Mouse (Mus musculus) kidney, embryonic 15.5 days (tissue): ENCODE measurements around the gene Neurod2. TPM values are rescaled to one million over a fixed set of nuclear protein-coding genes. Genes with fewer than 3 reads are reported as not detected.

ENCODE experiments used
- ATAC-seq: fragments of 200-750 bp; cut with Nextera tagmentation; replicated peaks from 2 replicates; pipeline ENCODE4 v1.8.0; 2017; ENCODE audit warnings: moderate TSS enrichment; ENCODE audit not compliant: low FRiP score
- H3K27ac ChIP-seq: fragments of 300-500 bp; sonication (generic); 2 replicates; pipeline ENCODE4 v1.5.1; 2015; ENCODE audit warnings: mild to moderate bottlenecking, inconsistent platforms
- H3K27me3 ChIP-seq: fragments of 300-500 bp; sonication (generic); 2 replicates; pipeline ENCODE4 v1.6.1; 2015; ENCODE audit warnings: inconsistent platforms
- H3K36me3 ChIP-seq: fragments of 300-500 bp; sonication (generic); 2 replicates; pipeline ENCODE4 v1.6.1; 2015; ENCODE audit warnings: inconsistent platforms
- H3K4me1 ChIP-seq: fragments of 300-500 bp; sonication (generic); 2 replicates; pipeline ENCODE4 v1.6.1; 2015; ENCODE audit warnings: inconsistent platforms
- H3K4me2 ChIP-seq: fragments of 300-500 bp; sonication (generic); 2 replicates; pipeline ENCODE4 v1.6.1; 2015; ENCODE audit warnings: moderate library complexity, mild to moderate bottlenecking, inconsistent platforms
- H3K4me3 ChIP-seq: fragments of 300-500 bp; sonication (generic); replicated peaks from 2 replicates; pipeline ENCODE4 v1.5.1; 2015; ENCODE audit warnings: mild to moderate bottlenecking, inconsistent platforms
- H3K9ac ChIP-seq: fragments of 300-500 bp; sonication (generic); 2 replicates; pipeline ENCODE4 v1.6.1; 2015; ENCODE audit warnings: mild to moderate bottlenecking, inconsistent platforms
- H3K9me3 ChIP-seq: fragments of 300-500 bp; sonication (generic); replicated peaks from 2 replicates; pipeline ENCODE4 v1.6.1; 2016; ENCODE audit warnings: inconsistent platforms
- WGBS: fragments of 180-500 bp; shearing (Covaris S2); methylation state at CpG from one replicate; pipeline ENCODE4 v1.1.7; 2015; ENCODE audit warnings: mixed read lengths; 5-methylcytosine and 5-hydroxymethylcytosine counted together
- polyA plus RNA-seq: library from polyadenylated mRNA; unstranded; fragments of >200 nt; fragmentation: Nextera tagmentation; extraction: Ambion mirVana; gene quantifications from 2 replicates; pipeline ENCODE4 v1.2.1, GENCODE M21; 2015

Gene Neurod2
- polyA plus RNA-seq, 1 experiment from 2014 or later: not detected

DNA sequence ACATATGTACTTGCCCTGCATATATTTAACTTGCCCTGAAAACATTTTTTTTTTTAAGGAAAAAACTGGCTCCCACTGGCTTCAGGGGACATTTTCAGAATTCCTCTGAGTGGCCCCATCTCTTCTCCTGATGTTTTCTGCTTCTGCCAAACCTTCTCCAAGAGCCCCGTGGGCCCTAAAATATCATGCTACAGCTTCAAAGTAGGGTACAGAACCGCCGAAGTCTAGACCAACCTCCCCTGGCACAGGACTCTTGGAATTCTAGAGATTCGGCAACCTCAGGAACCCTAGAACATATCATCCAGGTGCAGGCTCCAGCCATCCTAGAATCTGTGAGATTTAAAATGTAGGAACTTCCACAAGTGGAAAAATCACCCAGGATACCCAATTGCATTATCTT, 9.9 kb downstream of the Neurod2 start:
- Histone ChIP-seq H3K4me2 (no peak overlapping the region), H3K4me3 (no peak overlapping the region), H3K4me1 (no peaks in the 10 kb centered on the region), H3K27me3 (peaks cover 100% of the 10 kb centered on the region), H3K27ac (no peak overlapping the region), H3K9me3 (no peaks in the 10 kb centered on the region), H3K36me3 (no peaks in the 10 kb centered on the region), H3K9ac (no peak overlapping the region)
- 7% methylated on average over 4 of the region's 4 CpGs for WGBS
- ATAC-seq: no peak

DNA sequence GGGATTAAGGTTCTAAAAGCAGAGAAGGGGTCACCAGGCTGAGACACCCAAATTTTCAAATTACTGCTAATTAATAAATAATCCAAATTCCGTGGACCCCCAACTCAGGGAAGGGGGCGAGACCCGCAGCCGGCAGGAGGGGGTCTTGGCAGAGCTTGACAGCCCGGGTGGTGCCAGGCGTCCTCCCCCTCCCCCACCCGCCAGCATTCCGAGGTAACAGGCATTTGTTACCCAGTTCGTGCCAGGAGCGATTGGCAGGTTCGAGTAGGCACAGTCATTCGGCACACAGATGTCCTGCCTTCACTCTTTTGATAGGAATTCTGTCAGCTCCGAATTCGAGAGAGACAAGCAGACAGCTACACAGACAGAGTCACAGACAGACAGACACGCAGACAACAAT, 10.3 kb downstream of the Neurod2 start:
- 2% methylated on average over 15 of the region's 15 CpGs for WGBS
- H3K27ac ChIP-seq: no peak overlapping the region
- no peak overlapping the region for H3K9ac ChIP-seq
- H3K27me3 ChIP-seq: peaks cover 100% of the 10 kb centered on the region
- H3K4me2 ChIP-seq: no peak overlapping the region
- no peak overlapping the region for H3K4me3 ChIP-seq
- no peaks in the 10 kb centered on the region for H3K36me3 ChIP-seq
- no peaks in the 10 kb centered on the region for H3K9me3 ChIP-seq
- no peak for ATAC-seq
- H3K4me1 ChIP-seq: no peaks in the 10 kb centered on the region

DNA sequence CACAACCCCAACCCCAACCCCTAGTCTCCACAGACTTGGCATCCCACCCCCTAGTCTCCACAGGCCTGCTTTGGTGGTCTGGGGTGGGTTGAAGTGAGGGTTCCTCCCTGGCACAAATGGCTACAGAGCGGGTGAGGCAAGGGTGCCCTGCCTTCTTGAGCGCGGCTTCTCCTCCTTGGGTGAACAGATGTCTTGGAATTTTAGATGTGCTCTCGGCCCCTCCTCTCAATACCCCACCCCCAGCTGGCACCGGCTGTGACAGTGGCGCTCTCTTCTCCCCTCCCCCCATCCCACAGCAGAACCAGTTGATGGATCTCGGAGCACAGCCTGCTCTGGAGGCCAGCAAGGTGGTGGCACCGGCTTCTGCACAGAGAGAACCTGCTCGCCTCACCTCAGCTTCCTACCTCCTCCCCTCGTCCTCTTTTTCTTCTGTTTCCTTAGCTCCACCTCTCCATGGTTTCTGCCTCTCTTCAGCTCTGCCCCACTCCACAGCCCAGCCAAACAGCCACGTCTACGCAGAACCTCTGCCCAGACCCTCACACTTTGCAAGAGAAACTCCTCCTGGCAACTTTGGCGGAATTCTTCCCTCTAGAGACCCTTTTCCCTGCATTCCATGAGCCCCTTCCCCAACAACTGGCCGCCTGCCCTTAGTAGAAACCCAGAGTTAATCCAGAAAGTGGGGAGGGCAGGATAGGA, 10.9 kb downstream of the Neurod2 start:
- no peak overlapping the region for H3K4me3 ChIP-seq
- under 1% methylated on average over 14 of the region's 14 CpGs for WGBS
- H3K4me2 ChIP-seq: no peak overlapping the region
- no peaks in the 10 kb centered on the region for H3K36me3 ChIP-seq
- H3K9ac ChIP-seq: no peak overlapping the region
- H3K27me3 ChIP-seq: peaks cover 99% of the 10 kb centered on the region
- H3K4me1 ChIP-seq: 0 out of 2 replicates have a peak, but pooled peaks cover 4% of the 10 kb centered on the region
- H3K27ac ChIP-seq: no peak overlapping the region
- H3K9me3 ChIP-seq: no peaks in the 10 kb centered on the region
- ATAC-seq: no peak

DNA sequence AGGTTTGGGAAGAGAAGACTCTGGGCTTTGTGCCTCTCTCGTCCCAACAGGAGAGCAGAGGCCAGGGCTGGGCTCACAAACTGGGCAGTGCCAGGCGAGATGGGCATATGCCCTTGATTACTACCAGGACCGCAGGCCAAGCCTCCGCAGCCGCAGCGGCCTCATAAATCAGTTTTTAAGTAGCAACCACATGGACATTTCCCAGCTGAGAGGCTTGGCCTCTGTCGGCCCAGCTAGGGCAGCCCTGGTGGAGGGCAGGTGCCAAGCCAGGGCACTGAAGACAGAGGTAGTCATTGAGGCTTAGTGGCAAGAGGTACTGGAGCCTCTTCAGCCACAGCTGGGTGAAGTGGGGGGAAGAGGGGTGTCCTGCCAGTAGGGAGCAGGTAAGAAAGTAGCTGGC, 12.0 kb downstream of the Neurod2 start:
- Histone ChIP-seq H3K4me2 (no peak overlapping the region), H3K9ac (no peak overlapping the region), H3K36me3 (no peaks in the 10 kb centered on the region), H3K4me1 (0 out of 2 replicates have a peak, but pooled peaks cover 4% of the 10 kb centered on the region), H3K27ac (no peak overlapping the region), H3K9me3 (no peaks in the 10 kb centered on the region), H3K4me3 (no peak overlapping the region), H3K27me3 (peaks cover 97% of the 10 kb centered on the region)
- no peak for ATAC-seq
- WGBS: 7% methylated on average over 7 of the region's 7 CpGs

DNA sequence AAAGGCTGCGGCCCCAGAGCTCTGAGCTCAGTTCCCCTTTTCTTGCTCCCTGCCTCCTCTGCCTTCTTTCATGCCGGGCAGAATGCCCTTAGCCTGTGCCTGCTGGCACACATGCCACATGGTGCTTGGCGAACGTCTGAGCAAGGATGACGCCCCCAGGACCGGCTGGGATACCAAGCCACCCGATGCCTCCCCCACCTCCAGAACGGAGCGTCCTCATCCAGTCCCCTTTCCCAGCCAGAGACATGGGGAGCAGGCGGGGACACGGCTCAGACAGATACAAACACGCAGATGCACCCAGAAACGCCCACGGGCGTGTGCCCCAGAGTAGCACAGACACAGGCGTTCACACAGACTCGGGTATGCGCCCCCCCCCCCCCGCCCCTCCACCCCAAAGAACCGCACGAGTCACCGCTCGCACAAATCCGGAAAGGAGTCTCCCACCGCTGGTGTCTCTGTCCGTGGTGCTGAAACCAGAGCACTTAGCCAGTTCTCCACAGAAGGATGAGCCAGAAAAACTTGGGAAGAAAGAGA, 15.6 kb downstream of the Neurod2 start:
- Histone ChIP-seq H3K36me3 (no peaks in the 10 kb centered on the region), H3K27ac (no peak overlapping the region), H3K9me3 (no peaks in the 10 kb centered on the region), H3K9ac (no peak overlapping the region), H3K27me3 (peaks cover 95% of the 10 kb centered on the region), H3K4me3 (no peak overlapping the region), H3K4me2 (0 out of 2 replicates have a peak overlapping the region, but pooled peaks have one; percentile 28), H3K4me1 (0 out of 2 replicates have a peak, but pooled peaks cover 4% of the 10 kb centered on the region)
- no peak for ATAC-seq
- WGBS: 1% methylated on average over 26 of the region's 26 CpGs

DNA sequence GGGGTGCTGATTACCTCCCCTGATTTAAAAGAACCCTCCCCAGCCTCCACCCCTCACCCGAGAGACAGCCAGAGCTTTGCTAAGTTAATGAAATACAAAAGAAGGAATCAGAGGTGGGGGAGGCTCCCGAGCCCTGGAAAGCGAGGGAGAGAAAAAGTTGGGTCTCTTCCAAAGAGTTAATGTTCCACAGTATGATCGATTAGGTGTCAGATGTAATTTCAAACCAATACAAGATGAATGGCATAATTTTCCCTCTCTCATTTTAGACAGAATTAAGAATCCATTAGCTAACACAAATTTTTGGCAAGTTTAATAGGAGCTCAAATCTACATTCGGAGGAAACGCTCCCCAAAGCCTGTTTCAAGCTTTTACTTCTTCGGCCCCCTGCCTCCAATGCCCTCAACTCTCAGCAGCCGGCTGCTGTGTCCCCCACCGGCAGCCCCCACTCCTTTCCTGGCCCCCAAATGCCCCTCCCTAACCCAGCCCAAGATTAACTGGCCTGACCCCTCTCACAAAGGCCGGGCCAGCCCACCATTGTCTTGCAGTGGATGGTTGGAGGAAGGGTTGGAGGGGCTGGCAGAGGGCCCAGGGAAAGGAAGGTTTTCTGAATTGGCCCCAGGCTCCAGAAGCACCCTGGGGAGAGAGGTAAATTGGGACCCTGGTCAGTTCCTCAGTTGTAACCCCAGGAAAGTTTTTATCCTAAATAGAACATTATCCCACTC, 30.8 kb downstream of the Neurod2 start:
- ATAC-seq: no peak
- Histone ChIP-seq H3K27me3 (peaks cover 40% of the 10 kb centered on the region), H3K9me3 (no peaks in the 10 kb centered on the region), H3K9ac (no peak overlapping the region), H3K36me3 (no peaks in the 10 kb centered on the region), H3K4me1 (peaks cover 49% of the 10 kb centered on the region), H3K4me3 (no peak overlapping the region), H3K4me2 (0 out of 2 replicates have a peak overlapping the region, but pooled peaks have one; percentile 7), H3K27ac (no peak overlapping the region)
- WGBS: 5% methylated on average over 10 of the region's 10 CpGs

DNA sequence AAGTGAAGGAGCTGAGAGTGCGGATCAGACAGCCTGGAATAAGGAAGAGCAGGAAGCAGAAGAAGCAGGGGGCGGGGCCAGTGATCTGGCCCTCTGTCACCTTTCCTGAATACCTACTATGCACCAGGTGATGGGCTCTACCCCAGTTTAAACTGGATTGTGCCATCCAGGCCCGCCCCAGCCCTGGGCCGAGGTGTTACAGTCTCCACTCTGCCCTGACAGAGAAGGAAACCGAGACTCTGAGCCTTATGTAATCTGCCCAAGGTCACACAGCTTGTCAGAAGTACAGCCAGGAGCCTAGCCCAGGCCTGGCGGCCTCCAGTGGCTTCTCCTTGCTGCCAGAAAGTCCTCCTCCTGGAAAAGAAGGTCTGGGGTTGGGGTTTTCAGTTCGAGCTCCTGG, 31.7 kb downstream of the Neurod2 start:
- H3K36me3 ChIP-seq: no peaks in the 10 kb centered on the region
- H3K4me3 ChIP-seq: no peak overlapping the region
- H3K9ac ChIP-seq: no peak overlapping the region
- no peak overlapping the region for H3K4me2 ChIP-seq
- ATAC-seq: no peak
- WGBS: 16% methylated on average over 7 of the region's 7 CpGs
- no peaks in the 10 kb centered on the region for H3K9me3 ChIP-seq
- H3K27me3 ChIP-seq: peaks cover 40% of the 10 kb centered on the region
- no peak overlapping the region for H3K27ac ChIP-seq
- H3K4me1 ChIP-seq: peaks cover 51% of the 10 kb centered on the region

DNA sequence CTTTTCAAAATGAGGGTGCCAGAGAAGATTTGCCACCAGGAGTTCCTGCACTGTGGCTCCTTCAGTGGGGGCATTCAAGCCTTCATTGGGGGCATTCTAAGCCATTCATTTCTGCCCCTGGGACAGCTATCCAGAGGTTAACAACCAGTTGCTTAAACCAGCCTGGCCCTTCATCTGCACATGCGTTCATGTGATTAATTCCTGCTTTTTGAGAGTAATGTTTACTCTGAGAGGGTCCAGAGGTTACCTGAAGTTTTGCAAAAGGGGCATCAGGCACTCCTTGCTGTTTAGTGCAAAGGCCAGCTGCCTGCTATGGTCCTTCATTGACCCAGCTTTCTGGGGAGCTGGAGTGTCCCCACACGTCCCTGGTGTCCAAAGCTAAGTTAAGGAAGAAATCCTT, 32.5 kb downstream of the Neurod2 start:
- H3K9ac ChIP-seq: no peak overlapping the region
- H3K4me1 ChIP-seq: peaks cover 51% of the 10 kb centered on the region
- no peaks in the 10 kb centered on the region for H3K9me3 ChIP-seq
- 54% methylated on average over 2 of the region's 2 CpGs for WGBS
- peaks cover 40% of the 10 kb centered on the region for H3K27me3 ChIP-seq
- no peak overlapping the region for H3K4me3 ChIP-seq
- H3K27ac ChIP-seq: no peak overlapping the region
- no peaks in the 10 kb centered on the region for H3K36me3 ChIP-seq
- no peak for ATAC-seq
- H3K4me2 ChIP-seq: no peak overlapping the region

DNA sequence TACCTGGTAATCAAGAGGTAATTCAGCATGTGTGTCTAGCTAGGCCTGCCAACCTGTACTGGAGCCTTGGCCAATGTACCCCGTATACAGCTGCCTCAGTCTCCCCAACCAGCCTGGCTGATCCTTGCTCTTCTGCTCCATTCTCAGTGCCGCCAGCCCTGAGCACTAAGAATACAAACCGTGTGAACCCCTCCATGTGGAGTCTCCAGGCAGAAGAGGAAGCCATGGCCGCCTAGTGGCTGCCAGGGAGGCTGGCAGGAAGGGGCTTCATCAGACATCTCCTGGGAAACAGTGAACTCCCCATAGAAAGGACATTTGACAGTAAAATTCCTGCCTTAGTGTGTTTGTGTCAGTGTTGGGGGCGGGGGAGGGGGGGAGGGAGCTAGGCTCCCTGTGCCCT, 33.2 kb downstream of the Neurod2 start:
- no peaks in the 10 kb centered on the region for H3K36me3 ChIP-seq
- no peak overlapping the region for H3K4me3 ChIP-seq
- H3K4me2 ChIP-seq: no peak overlapping the region
- ATAC-seq: no peak
- H3K4me1 ChIP-seq: peaks cover 51% of the 10 kb centered on the region
- no peak overlapping the region for H3K27ac ChIP-seq
- H3K27me3 ChIP-seq: peaks cover 44% of the 10 kb centered on the region
- H3K9ac ChIP-seq: no peak overlapping the region
- 2% methylated on average over 5 of the region's 5 CpGs for WGBS
- no peaks in the 10 kb centered on the region for H3K9me3 ChIP-seq

DNA sequence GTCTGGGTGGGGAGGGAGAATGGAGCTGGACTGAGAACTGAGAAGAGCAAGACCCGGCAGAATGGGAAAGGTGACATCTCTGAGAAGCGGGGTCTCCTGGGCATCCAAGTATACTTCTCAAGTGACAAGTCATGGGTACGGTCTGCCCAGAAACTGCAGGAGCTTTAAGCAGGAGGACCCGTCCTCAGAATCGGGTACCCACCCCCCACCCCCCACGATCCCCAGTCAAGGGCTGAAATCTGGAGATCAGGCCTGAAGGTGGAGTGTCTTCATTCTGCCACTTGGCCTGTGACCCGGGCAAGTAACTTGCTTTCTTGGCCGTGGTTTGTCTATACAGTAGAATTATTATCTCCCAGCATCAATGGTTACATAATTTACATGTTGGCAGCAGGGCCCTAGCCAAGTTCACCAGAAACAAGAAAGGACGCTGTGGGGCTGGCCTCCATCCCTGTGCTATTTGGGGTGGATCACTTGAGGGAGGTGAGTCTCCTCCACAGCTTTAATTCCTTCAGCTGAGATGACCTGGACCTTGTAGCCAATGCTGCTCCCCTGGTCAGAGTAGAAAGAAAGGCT, 34.3 kb downstream of the Neurod2 start:
- H3K27ac ChIP-seq: no peak overlapping the region
- ATAC-seq: no peak
- 6% methylated on average over 9 of the region's 9 CpGs for WGBS

DNA sequence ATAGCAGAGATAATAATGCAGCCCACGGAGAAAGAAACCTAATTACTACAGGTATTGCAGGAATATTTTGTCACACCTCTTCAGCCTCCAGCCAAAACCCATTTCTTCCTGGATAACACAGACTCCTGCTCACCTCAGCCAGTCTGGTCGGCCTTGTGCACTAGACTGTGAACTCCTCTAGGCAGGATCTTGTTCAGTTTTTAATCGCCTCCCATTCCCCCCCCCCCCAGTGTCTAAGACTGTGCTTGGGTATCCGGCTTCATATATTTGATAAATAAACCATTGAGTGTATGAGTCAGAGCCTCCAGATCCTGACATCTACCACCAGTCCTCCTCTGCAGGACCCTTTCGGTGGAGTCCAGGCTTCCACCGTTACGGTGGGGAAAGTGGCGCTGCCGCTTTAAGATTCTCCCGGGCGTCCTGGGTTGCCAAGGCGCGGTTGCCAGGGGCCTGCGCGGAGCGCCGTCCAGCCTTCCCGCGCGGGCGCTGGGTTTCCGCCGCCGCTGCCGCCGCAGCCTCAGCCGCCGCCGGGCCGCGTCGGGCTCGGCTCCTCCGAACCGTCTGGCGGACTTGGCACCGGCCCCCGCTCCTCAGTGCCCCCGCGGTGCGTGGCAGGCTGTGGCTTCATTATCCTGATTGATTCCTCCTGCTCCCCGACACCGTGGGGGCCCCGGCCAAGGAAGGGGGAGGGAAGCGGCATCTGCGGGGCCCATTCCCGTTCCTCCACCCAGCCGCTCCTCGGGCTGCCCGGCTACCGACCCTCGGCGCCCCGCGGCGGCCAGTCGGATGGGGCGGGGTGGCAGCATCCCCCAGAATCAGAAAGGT, 35.0 kb downstream of the Neurod2 start:
- ATAC-seq: peak; percentile 78
- Histone ChIP-seq H3K4me2 (peak overlapping the region; percentile 79), H3K27me3 (peaks cover 52% of the 10 kb centered on the region), H3K9ac (peak overlapping the region; percentile 64), H3K27ac (no peak overlapping the region), H3K36me3 (no peaks in the 10 kb centered on the region), H3K4me1 (peaks cover 51% of the 10 kb centered on the region), H3K4me3 (peak overlapping the region; percentile 58), H3K9me3 (no peaks in the 10 kb centered on the region)
- WGBS: 1% methylated on average over 55 of the region's 58 CpGs

More for the DNA sequence above, 34.3 kb downstream of the Neurod2 start:
- peak overlapping the region; percentile 58 for H3K4me3 ChIP-seq
- H3K9ac ChIP-seq: peak overlapping the region; percentile 64
- H3K9me3 ChIP-seq: no peaks in the 10 kb centered on the region
- H3K27me3 ChIP-seq: peaks cover 46% of the 10 kb centered on the region
- peak overlapping the region; percentile 79 for H3K4me2 ChIP-seq
- no peaks in the 10 kb centered on the region for H3K36me3 ChIP-seq
- peaks cover 51% of the 10 kb centered on the region for H3K4me1 ChIP-seq
